Mouse (Mus musculus) ES-Bruce4 (cell line): ENCODE measurements around the gene Zmym2. TPM values are rescaled to one million over a fixed set of nuclear protein-coding genes. Genes with fewer than 3 reads are reported as not detected.

Experiments used
- H3K27ac ChIP-seq: 2 replicates; pipeline ENCODE4 v1.5.1; 2012; ENCODE audit warnings: low read length, inconsistent platforms; ENCODE audit not compliant: insufficient read depth
- H3K27me3 ChIP-seq: 2 replicates; pipeline ENCODE4 v1.6.1; 2012; ENCODE audit warnings: mild to moderate bottlenecking, low read length, inconsistent platforms; ENCODE audit not compliant: control insufficient read depth, poor library complexity, insufficient read depth, severe bottlenecking
- H3K36me3 ChIP-seq: 2 replicates; pipeline ENCODE4 v1.6.1; 2012; ENCODE audit warnings: inconsistent platforms, mild to moderate bottlenecking, low read length, moderate library complexity; ENCODE audit not compliant: control insufficient read depth, poor library complexity, insufficient read depth, severe bottlenecking
- H3K4me1 ChIP-seq: one replicate; pipeline ENCODE4 v1.8.1; 2011; ENCODE audit warnings: low read length; ENCODE audit not compliant: control insufficient read depth, insufficient read depth
- H3K4me3 ChIP-seq: 2 replicates; pipeline ENCODE4 v1.5.1; 2011; ENCODE audit warnings: low read depth, mild to moderate bottlenecking, low read length
- H3K9ac ChIP-seq: 2 replicates; pipeline ENCODE4 v1.6.1; 2012; ENCODE audit warnings: low read depth, mild to moderate bottlenecking, inconsistent platforms; ENCODE audit not compliant: poor library complexity, severe bottlenecking
- H3K9me3 ChIP-seq: replicated peaks from 2 replicates; pipeline ENCODE4 v1.6.1; 2012; ENCODE audit warnings: mild to moderate bottlenecking, low read length, inconsistent platforms; ENCODE audit not compliant: control insufficient read depth, poor library complexity, insufficient read depth, severe bottlenecking
- CTCF ChIP-seq: IDR thresholded peaks from one replicate; pipeline ENCODE4 v1.8.1; 2011; ENCODE audit warnings: low read depth, low read length
- EP300 ChIP-seq: IDR thresholded peaks from 2 replicates; pipeline ENCODE4 v1.6.1; 2011; ENCODE audit warnings: low read depth, low read length; ENCODE audit not compliant: insufficient read depth
- POLR2A ChIP-seq: IDR thresholded peaks from one replicate; pipeline ENCODE4 v1.8.1; 2011; ENCODE audit warnings: low read length; ENCODE audit not compliant: insufficient read depth
- polyA plus RNA-seq: library from polyadenylated mRNA; stranded (reverse); fragments of >200 nt; gene quantifications from 2 replicates; pipeline ENCODE4 v1.2.4, GENCODE M21; 2011; ENCODE audit warnings: low read depth; ENCODE audit not compliant: missing spikeins, insufficient read depth, insufficient read length

Zmym2 gene
- polyA plus RNA-seq, 1 experiment: 147 TPM

DNA sequence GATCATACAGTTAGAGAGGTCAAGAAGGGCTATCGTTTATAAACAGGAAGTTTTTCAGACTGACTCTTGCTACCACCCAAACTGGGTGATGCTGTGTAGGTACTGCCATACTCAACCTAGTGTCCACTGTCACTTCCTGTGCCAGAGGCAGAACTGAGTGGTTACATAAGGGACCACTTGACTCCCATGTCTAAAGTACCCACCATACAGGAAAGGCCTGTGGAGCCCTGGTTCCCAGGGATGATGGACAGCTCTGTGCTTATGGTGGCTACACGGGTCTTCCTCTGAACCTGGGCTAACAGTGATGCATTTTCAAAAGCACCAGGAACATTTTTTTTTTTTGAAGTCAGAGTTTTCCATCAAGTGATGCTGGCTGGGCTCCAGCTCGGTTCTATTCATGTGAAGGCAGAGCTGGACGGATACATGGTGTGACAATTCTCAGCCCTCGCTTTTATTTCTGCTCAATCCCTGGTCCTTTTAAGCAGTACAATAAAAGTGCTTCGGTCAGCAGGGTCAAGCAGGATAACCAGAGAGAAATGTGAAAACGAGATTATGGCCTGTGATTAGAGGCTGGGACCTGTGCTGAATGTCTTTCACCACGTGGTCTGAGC is 91.7 kb downstream of the Zmym2 start:
- no peaks in the 10 kb centered on the region for H3K27me3 ChIP-seq
- TF ChIP-seq EP300 (no peak), POLR2A (no peak), CTCF (no peak)
- no peaks in the 10 kb centered on the region for H3K9me3 ChIP-seq
- no peak overlapping the region for H3K27ac ChIP-seq
- H3K4me1 ChIP-seq: no peaks in the 10 kb centered on the region
- H3K4me3 ChIP-seq: no peak overlapping the region
- no peaks in the 10 kb centered on the region for H3K36me3 ChIP-seq
- H3K9ac ChIP-seq: no peak overlapping the region

DNA sequence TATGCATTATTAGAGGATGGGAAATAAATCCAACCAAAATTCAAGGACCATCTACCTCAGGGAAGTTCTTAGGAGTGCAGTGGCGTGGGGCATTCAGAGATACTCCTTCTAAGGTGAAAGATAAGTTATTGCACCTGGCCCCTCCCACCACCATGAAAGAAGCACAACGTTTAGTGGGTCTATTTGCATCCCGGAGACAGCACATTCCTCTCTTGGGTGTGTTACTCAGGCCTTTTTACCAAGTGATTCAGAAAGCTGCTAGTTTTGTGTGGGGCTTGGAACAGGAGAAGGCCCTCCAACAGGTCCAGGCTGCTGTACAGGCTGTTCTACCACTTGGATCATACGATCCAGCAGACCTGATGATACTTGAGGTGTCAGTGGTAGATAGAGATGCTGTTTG is 102.2 kb downstream of the Zmym2 start:
- H3K27me3 ChIP-seq: no peaks in the 10 kb centered on the region
- H3K36me3 ChIP-seq: no peaks in the 10 kb centered on the region
- H3K9me3 ChIP-seq: 0 out of 2 replicates have a peak, but pooled peaks cover 3% of the 10 kb centered on the region
- H3K9ac ChIP-seq: no peak overlapping the region
- H3K4me1 ChIP-seq: no peaks in the 10 kb centered on the region
- H3K4me3 ChIP-seq: no peak overlapping the region
- TF ChIP-seq CTCF: no peak
- no peak for TF ChIP-seq POLR2A
- no peak for TF ChIP-seq EP300
- H3K27ac ChIP-seq: no peak overlapping the region

Other genes starting within 250 kb of the Zmym2 start
- gene Mphosph8, start 218.4 kb upstream of the Zmym2 start, polyA plus RNA-seq: 124 and 129 TPM in 2 replicates
- gene Pspc1, start 108.3 kb upstream of the Zmym2 start, polyA plus RNA-seq: 191 and 192 TPM in 2 replicates
- gene Zmym5, start 74.9 kb upstream of the Zmym2 start, polyA plus RNA-seq: 41.9 and 43.8 TPM in 2 replicates
- 0.21 and 0.24 TPM in 2 replicates for gene Gja3, start 171.4 kb downstream of the Zmym2 start, polyA plus RNA-seq
- 4.5 and 5.4 TPM in 2 replicates for gene Gjb2, start 218.0 kb downstream of the Zmym2 start, polyA plus RNA-seq
- gene Gm4491, start 229.2 kb downstream of the Zmym2 start, polyA plus RNA-seq: not detected in 2 replicates
- not detected in 2 replicates for gene Gjb6, start 247.0 kb downstream of the Zmym2 start, polyA plus RNA-seq